Mouse (Mus musculus): ENCODE data around the gene Ppp1r13b. TPM values are rescaled to one million over a fixed set of nuclear protein-coding genes. Genes with fewer than 3 reads are reported as not detected.

Ppp1r13b gene
- polyA plus RNA-seq, 1 experiment, result 13.8 TPM

GRCm38 (mm10) chr12:111920046-111920445 lies 12.1 kb upstream of the Ppp1r13b start:
- peaks cover 5% of the 10 kb centered on the region; the same call in 1 of the 2 replicates for H3K4me1 ChIP-seq (ENCODE audit: control insufficient read depth, insufficient read depth, insufficient read length)
- no peaks in the 10 kb centered on the region for H3K36me3 ChIP-seq (ENCODE audit: control insufficient read depth, insufficient read depth, low read length)
- H3K4me3 ChIP-seq (ENCODE audit: extremely low read depth, insufficient read depth, insufficient read length), result no peak overlapping the region
- H3K27me3 ChIP-seq (ENCODE audit: control insufficient read depth, insufficient read depth, low read length), result no peaks in the 10 kb centered on the region
- WGBS, result 29% methylated on average over 9 of the region's 9 CpGs
- no peak for TF ChIP-seq CTCF (IDR thresholded peaks at IDR 0.05; ENCODE audit: extremely low read depth, insufficient read depth, insufficient read length, insufficient replicate concordance)
- no peak for TF ChIP-seq POLR2A (IDR thresholded peaks at IDR 0.05; ENCODE audit: low read depth, low read length)
- no peak for DNase-seq (ENCODE audit: low read depth in 1 of 2, low spot score in 2 of 2)
- H3K27ac ChIP-seq (ENCODE audit: insufficient read depth, low read length), result no peak overlapping the region

DNA sequence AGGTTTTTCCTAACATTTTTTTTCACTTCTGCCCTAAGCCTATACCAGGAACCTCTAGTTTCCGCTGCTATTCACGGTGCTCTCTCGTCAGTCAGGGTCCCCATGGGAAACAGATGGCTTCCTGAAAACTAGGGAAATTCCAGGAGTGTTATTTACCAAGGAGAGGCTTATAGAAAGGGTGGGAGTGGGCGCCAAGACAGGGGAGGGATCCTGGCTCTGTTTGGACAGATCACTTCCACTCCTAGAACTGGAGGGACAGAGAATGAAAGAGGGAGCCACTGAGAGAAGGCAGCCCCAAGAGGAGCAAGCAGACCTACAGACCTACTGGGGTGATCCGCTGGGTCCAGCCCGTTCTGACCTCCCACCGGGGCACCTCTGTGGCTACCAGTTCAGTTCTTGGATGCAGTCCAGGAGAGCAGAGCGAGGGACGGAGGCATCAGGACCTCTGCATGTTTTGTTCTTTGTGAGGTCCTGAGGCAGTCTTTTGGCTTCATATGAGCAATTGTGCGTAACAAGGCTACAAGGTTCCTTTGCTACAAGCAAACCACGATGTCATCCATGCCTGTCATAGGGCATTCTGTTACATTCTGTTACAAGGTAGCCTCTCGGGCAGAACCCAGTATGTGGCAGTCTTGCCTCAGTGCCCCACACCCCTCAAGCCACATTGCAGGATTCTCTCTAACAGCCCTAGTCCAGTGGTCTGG lies 8.8 kb upstream of the Ppp1r13b start:
- no peaks in the 10 kb centered on the region for H3K27me3 ChIP-seq (ENCODE audit: control insufficient read depth, insufficient read depth, low read length)
- H3K4me1 ChIP-seq (ENCODE audit: control insufficient read depth, insufficient read depth, insufficient read length), result peaks cover 21% of the 10 kb centered on the region
- H3K36me3 ChIP-seq (ENCODE audit: control insufficient read depth, insufficient read depth, low read length), result no peaks in the 10 kb centered on the region
- 37% methylated on average over 12 of the region's 12 CpGs for WGBS
- no peak overlapping the region for H3K27ac ChIP-seq (ENCODE audit: insufficient read depth, low read length)
- no peak overlapping the region for H3K4me3 ChIP-seq (ENCODE audit: extremely low read depth, insufficient read depth, insufficient read length)
- TF ChIP-seq POLR2A (IDR thresholded peaks at IDR 0.05; ENCODE audit: low read depth, low read length), result no peak
- no peak for TF ChIP-seq CTCF (IDR thresholded peaks at IDR 0.05; ENCODE audit: extremely low read depth, insufficient read depth, insufficient read length, insufficient replicate concordance)
- DNase-seq (ENCODE audit: low read depth in 1 of 2, low spot score in 2 of 2), result no peak

DNA sequence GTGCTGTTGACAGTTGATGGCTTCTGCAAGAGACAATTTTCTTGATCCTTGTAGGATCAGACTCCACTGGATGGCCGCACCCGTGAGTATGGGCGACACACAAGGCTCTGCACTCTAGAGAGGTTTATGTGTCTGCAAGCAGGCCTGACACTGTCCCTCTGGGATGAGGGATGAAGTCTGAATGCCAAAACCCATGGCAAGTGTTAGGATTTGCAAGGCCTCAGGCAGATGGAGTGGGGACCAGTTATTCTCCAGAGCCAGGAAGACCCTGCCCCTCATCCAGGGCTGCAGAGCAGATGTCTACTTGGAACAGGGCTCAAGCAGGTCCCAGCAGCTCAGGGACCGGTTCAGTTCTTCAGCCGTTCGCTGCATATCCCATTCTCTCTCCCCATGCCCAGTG lies 7.9 kb upstream of the Ppp1r13b start:
- no peaks in the 10 kb centered on the region for H3K36me3 ChIP-seq (ENCODE audit: control insufficient read depth, insufficient read depth, low read length)
- no peak for DNase-seq (ENCODE audit: low read depth in 1 of 2, low spot score in 2 of 2)
- H3K27me3 ChIP-seq (ENCODE audit: control insufficient read depth, insufficient read depth, low read length), result no peaks in the 10 kb centered on the region
- TF ChIP-seq POLR2A (IDR thresholded peaks at IDR 0.05; ENCODE audit: low read depth, low read length), result no peak
- no peak for TF ChIP-seq CTCF (IDR thresholded peaks at IDR 0.05; ENCODE audit: extremely low read depth, insufficient read depth, insufficient read length, insufficient replicate concordance)
- H3K4me3 ChIP-seq (ENCODE audit: extremely low read depth, insufficient read depth, insufficient read length), result no peak overlapping the region
- H3K27ac ChIP-seq (ENCODE audit: insufficient read depth, low read length), result no peak overlapping the region
- peaks cover 28% of the 10 kb centered on the region for H3K4me1 ChIP-seq (ENCODE audit: control insufficient read depth, insufficient read depth, insufficient read length)
- 93% methylated on average over 6 of the region's 6 CpGs for WGBS

GRCm38 (mm10) chr12:111914031-111914430 lies 6.1 kb upstream of the Ppp1r13b start:
- DNase-seq (ENCODE audit: low read depth in 1 of 2, low spot score in 2 of 2), result no peak
- H3K27ac ChIP-seq (ENCODE audit: insufficient read depth, low read length), result no peak overlapping the region
- no peaks in the 10 kb centered on the region for H3K36me3 ChIP-seq (ENCODE audit: control insufficient read depth, insufficient read depth, low read length)
- no peaks in the 10 kb centered on the region for H3K27me3 ChIP-seq (ENCODE audit: control insufficient read depth, insufficient read depth, low read length)
- H3K4me3 ChIP-seq (ENCODE audit: extremely low read depth, insufficient read depth, insufficient read length), result no peak overlapping the region
- WGBS, result 16% methylated on average over 3 of the region's 3 CpGs
- TF ChIP-seq POLR2A (IDR thresholded peaks at IDR 0.05; ENCODE audit: low read depth, low read length), result no peak
- H3K4me1 ChIP-seq (ENCODE audit: control insufficient read depth, insufficient read depth, insufficient read length), result peaks cover 29% of the 10 kb centered on the region

- WGBS, result 46% methylated on average over 7 of the region's 7 CpGs
- H3K4me1 ChIP-seq (ENCODE audit: control insufficient read depth, insufficient read depth, insufficient read length), result peaks cover 36% of the 10 kb centered on the region
These were observed 4.9 kb upstream of the Ppp1r13b start for GRCm38 (mm10) chr12:111912802-111913201.

GRCm38 (mm10) chr12:111911796-111912195 lies 3.9 kb upstream of the Ppp1r13b start:
- Histone ChIP-seq H3K36me3 (ENCODE audit: control insufficient read depth, insufficient read depth, low read length) (no peaks in the 10 kb centered on the region), H3K4me3 (ENCODE audit: extremely low read depth, insufficient read depth, insufficient read length) (no peak overlapping the region), H3K27ac (ENCODE audit: insufficient read depth, low read length) (no peak overlapping the region), H3K4me1 (ENCODE audit: control insufficient read depth, insufficient read depth, insufficient read length) (peaks cover 33% of the 10 kb centered on the region), H3K27me3 (ENCODE audit: control insufficient read depth, insufficient read depth, low read length) (no peaks in the 10 kb centered on the region)
- no peak for TF ChIP-seq POLR2A (IDR thresholded peaks at IDR 0.05; ENCODE audit: low read depth, low read length)
- TF ChIP-seq CTCF (IDR thresholded peaks at IDR 0.05; ENCODE audit: extremely low read depth, insufficient read depth, insufficient read length, insufficient replicate concordance), result no peak
- no peak for DNase-seq (ENCODE audit: low read depth in 1 of 2, low spot score in 2 of 2)
- 59% methylated on average over 2 of the region's 2 CpGs for WGBS

More at GRCm38 (mm10) chr12:111912802-111913201, 4.9 kb upstream of the Ppp1r13b start:
- no peak for TF ChIP-seq POLR2A (IDR thresholded peaks at IDR 0.05; ENCODE audit: low read depth, low read length)
- no peak for TF ChIP-seq CTCF (IDR thresholded peaks at IDR 0.05; ENCODE audit: extremely low read depth, insufficient read depth, insufficient read length, insufficient replicate concordance)
- no peaks in the 10 kb centered on the region for H3K36me3 ChIP-seq (ENCODE audit: control insufficient read depth, insufficient read depth, low read length)
- H3K27me3 ChIP-seq (ENCODE audit: control insufficient read depth, insufficient read depth, low read length), result no peaks in the 10 kb centered on the region
- H3K4me3 ChIP-seq (ENCODE audit: extremely low read depth, insufficient read depth, insufficient read length), result no peak overlapping the region
- no peak for DNase-seq (ENCODE audit: low read depth in 1 of 2, low spot score in 2 of 2)
- H3K27ac ChIP-seq (ENCODE audit: insufficient read depth, low read length), result no peak overlapping the region

DNA sequence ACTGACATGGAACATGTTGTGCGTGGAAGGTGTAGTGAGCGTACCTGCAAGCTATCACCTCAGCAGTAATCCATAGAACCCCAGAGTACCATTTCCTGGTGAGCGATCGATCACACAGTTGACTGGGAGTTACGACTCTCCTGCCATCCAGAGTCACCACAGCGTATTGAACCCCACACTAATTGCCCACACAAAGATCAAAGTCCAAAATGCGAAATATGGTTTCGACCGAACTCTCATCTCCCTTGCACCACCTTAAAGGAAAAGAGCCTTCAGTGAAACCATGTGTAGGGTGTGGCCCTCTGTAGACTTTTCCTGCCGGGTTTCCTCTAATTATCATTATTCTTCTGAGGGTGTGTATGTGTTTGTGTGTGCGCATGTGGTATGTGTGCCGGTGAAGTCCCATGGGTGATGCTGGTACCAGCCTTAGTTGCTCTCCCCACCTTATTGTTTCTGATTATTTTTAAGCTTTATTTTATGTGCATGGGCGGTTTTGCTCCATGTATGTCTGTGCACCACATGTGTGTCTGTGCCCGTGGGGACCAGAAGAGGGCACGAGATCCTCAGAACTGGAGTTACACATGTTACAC lies 3.4 kb upstream of the Ppp1r13b start:
- 82% methylated on average over 15 of the region's 15 CpGs for WGBS
- DNase-seq (ENCODE audit: low read depth in 1 of 2, low spot score in 2 of 2), result no peak
- no peak for TF ChIP-seq CTCF (IDR thresholded peaks at IDR 0.05; ENCODE audit: extremely low read depth, insufficient read depth, insufficient read length, insufficient replicate concordance)
- TF ChIP-seq POLR2A (IDR thresholded peaks at IDR 0.05; ENCODE audit: low read depth, low read length), result no peak
- Histone ChIP-seq H3K36me3 (ENCODE audit: control insufficient read depth, insufficient read depth, low read length) (no peaks in the 10 kb centered on the region), H3K4me1 (ENCODE audit: control insufficient read depth, insufficient read depth, insufficient read length) (peaks cover 31% of the 10 kb centered on the region), H3K4me3 (ENCODE audit: extremely low read depth, insufficient read depth, insufficient read length) (no peak overlapping the region), H3K27ac (ENCODE audit: insufficient read depth, low read length) (no peak overlapping the region), H3K27me3 (ENCODE audit: control insufficient read depth, insufficient read depth, low read length) (no peaks in the 10 kb centered on the region)
